Mouse (Mus musculus) E14TG2a.4 (cell line): ENCODE measurements around the gene Gm13539.

Experiments used
- CTCF ChIP-seq: conservative IDR thresholded peaks from 2 replicates; pipeline ENCODE4 v1.5.1; 2014; ENCODE audit warnings: low read length
- NANOG ChIP-seq: IDR thresholded peaks from 2 replicates; pipeline ENCODE4 v1.6.1; 2014; ENCODE audit warnings: borderline replicate concordance, low read length, mixed read lengths

DNA sequence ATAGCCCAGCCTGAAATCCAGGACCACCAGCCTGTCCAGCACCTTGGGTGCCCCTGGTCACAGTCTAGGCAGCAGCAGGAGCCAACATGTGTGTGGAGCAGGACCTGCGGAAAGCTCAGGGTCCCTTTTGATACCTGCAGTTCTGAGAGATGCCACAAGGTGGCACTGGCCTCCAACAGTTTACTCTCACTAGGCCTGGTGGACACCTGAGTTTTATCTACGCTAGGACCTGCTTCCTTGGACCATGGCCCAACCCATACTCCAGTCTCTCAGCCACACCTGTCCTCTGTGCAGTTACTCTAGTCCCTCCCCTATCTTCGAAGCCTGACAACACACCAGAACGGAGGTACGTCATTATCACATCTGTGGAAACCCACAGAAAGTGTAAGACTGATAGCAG is 54.2 kb downstream of the Gm13539 start:
- TF ChIP-seq CTCF (peak; percentile 76), NANOG (no peak)
